Mouse (Mus musculus): ENCODE results near the gene Leng8.

- TF ChIP-seq CTCF (IDR thresholded peaks at IDR 0.05; ENCODE audit: low read depth) (no peak), EP300 (IDR thresholded peaks at IDR 0.05; ENCODE audit: low read depth) (no peak)
These were observed 14.6 kb upstream of the Leng8 start for GRCm38 (mm10) chr7:4122076-4122768.

Data from liver, postnatal 0 days (tissue).